Mouse (Mus musculus) mouse trophoblast stem cell (cell line): ENCODE measurements around the gene Alkbh6.

Experiments
- in situ Hi-C, 2 experiments: fragments of 300-500 bp; cut with MseI, MboI; formaldehyde crosslinking; loops; 2 replicates in 1 of 2; 3 replicates in 1 of 2; pipeline ENCODE4 v1.15.1; 2025

Alkbh6 gene

GRCm38 (mm10) chr7:30294296-30294695, 14.2 kb upstream of the Alkbh6 start:
- in situ Hi-C loops, result no loop called here

GRCm38 (mm10) chr7:30295103-30295502, 13.4 kb upstream of the Alkbh6 start:
- in situ Hi-C loops, result no loop called here

- in situ Hi-C loops, result no loop called here
Observed at GRCm38 (mm10) chr7:30296816-30297215, 11.7 kb upstream of the Alkbh6 start.

GRCm38 (mm10) chr7:30297266-30297665, 11.3 kb upstream of the Alkbh6 start:
- in situ Hi-C loops, result no loop called here

GRCm38 (mm10) chr7:30300914-30301313, 7.6 kb upstream of the Alkbh6 start:
- in situ Hi-C loops, result no loop called here

- in situ Hi-C loops, result no loop called here
Observed at GRCm38 (mm10) chr7:30306083-30306779, 2.3 kb upstream of the Alkbh6 start.

- in situ Hi-C loops, result no loop called here
Observed at GRCm38 (mm10) chr7:30309395-30310129, 1.0 kb downstream of the Alkbh6 start.

GRCm38 (mm10) chr7:30310136-30310535, 1.6 kb downstream of the Alkbh6 start:
- in situ Hi-C loops, result no loop called here

GRCm38 (mm10) chr7:30313666-30314320, 5.3 kb downstream of the Alkbh6 start:
- in situ Hi-C loops, result no loop called here

GRCm38 (mm10) chr7:30314721-30315155, 6.2 kb downstream of the Alkbh6 start, which contains the start of gene Syne4:
Syne4 (plus strand) TSS chr7:30314807.
- in situ Hi-C loops, result no loop called here

- in situ Hi-C loops, result no loop called here
Observed at GRCm38 (mm10) chr7:30315559-30316529, 7.3 kb downstream of the Alkbh6 start.

GRCm38 (mm10) chr7:30318142-30318541, 9.6 kb downstream of the Alkbh6 start:
- in situ Hi-C loops, result no loop called here

- in situ Hi-C loops, result no loop called here
Observed at GRCm38 (mm10) chr7:30320946-30321345, 12.4 kb downstream of the Alkbh6 start.

GRCm38 (mm10) chr7:30321539-30322284, 13.2 kb downstream of the Alkbh6 start, which contains the start of gene E130208F15Rik:
E130208F15Rik (plus strand) TSS chr7:30321740.
- in situ Hi-C loops, result no loop called here

GRCm38 (mm10) chr7:30322285-30322667, 13.8 kb downstream of the Alkbh6 start:
- in situ Hi-C loops, result no loop called here

GRCm38 (mm10) chr7:30322865-30323264, 14.3 kb downstream of the Alkbh6 start:
- in situ Hi-C loops, result no loop called here

- in situ Hi-C loops, result no loop called here
Observed at GRCm38 (mm10) chr7:30323795-30324194, 15.3 kb downstream of the Alkbh6 start, which contains the start of gene Sdhaf1. Sdhaf1 (minus strand) TSS chr7:30323895.

GRCm38 (mm10) chr7:30324300-30324944, 15.9 kb downstream of the Alkbh6 start:
- in situ Hi-C loops, result no loop called here

GRCm38 (mm10) chr7:30325364-30325763, 16.8 kb downstream of the Alkbh6 start:
- in situ Hi-C loops, result no loop called here

- in situ Hi-C loops, result no loop called here
Observed at GRCm38 (mm10) chr7:30326427-30326826, 17.9 kb downstream of the Alkbh6 start.
